22 mouse cellular contexts compared by ENCODE assay signal in the genomic region with DNA sequence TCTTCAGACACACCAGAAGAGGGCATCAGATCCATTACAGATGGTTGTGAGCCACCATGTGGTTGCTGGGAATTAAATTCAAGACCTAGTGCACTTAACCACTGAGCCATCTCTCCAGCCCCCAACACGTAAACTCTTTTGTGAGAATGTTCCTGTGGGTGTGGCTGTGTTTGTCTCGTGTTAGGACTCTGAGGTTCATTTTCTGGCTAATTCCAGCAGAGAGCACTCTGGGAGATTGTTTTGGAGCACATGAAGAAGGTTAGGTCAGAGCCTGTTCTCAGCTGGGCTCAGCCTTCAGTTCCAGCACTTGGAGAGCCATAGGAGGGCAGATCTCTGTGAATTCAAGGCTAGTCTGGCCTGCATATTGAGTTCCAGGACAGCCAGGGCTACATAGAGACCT. TPM values are rescaled to one million over a fixed set of nuclear protein-coding genes. Genes with fewer than 3 reads are reported as not detected.
A peak's percentile ranks its signal among the peaks of the same experiment; 100 is the strongest.
DNase-seq lines count a peak whose midpoint lies in the region; ATAC-seq and TF ChIP-seq lines count a peak whose summit lies in the region.
"Had no signal": no experiment of that assay in that cellular context is flagged by ENCODE, and none has a peak within 500 bp of the region (broad histone marks: within the 10 kb centered on the region; RNA-seq: fewer than 3 reads in every experiment).

No protein-coding gene starts in this region.

- H3K4me1 ChIP-seq in hindbrain, postnatal 0 days (ENCODE audit: insufficient read depth, low read length): peaks cover 12% of the 10 kb centered on the region
- H3K4me1 ChIP-seq in hindbrain, embryonic 12.5 days: peaks cover 20% of the 10 kb centered on the region
- H3K4me1 ChIP-seq in liver, postnatal 0 days (ENCODE audit: insufficient read depth): peaks cover 27% of the 10 kb centered on the region
- H3K4me1 ChIP-seq in liver, embryonic 11.5 days (replicated peaks; ENCODE audit: control insufficient read depth, insufficient read depth, low read length): peaks cover 46% of the 10 kb centered on the region
- peaks cover 5% of the 10 kb centered on the region for H3K4me1 ChIP-seq in ES-Bruce4 (ENCODE audit: control insufficient read depth, insufficient read depth, low read length)

- H3K9me3 ChIP-seq in hindbrain, postnatal 0 days (ENCODE audit: low read length): no peaks in the 10 kb centered on the region
- H3K9me3 ChIP-seq in hindbrain, embryonic 12.5 days (replicated peaks): no peaks in the 10 kb centered on the region
- H3K9me3 ChIP-seq in liver, postnatal 0 days (ENCODE audit: low read length): no peaks in the 10 kb centered on the region
- no peaks in the 10 kb centered on the region for H3K9me3 ChIP-seq in liver, embryonic 11.5 days (ENCODE audit: control insufficient read depth, low read length)
- H3K9me3 ChIP-seq in ES-Bruce4 (replicated peaks; ENCODE audit: control insufficient read depth, insufficient read depth, low read length, poor library complexity, severe bottlenecking): no peaks in the 10 kb centered on the region
- H3K9me3 ChIP-seq: embryonic facial prominence, embryonic 12.5 days; forebrain, embryonic 12.5 days; hindbrain, embryonic 13.5 days; liver, embryonic 12.5 days had no signal

- no peak for TF ChIP-seq EP300 in liver, postnatal 0 days (IDR thresholded peaks at IDR 0.05; ENCODE audit: low read depth)
- TF ChIP-seq EP300 in ES-Bruce4 (IDR thresholded peaks at IDR 0.05; ENCODE audit: insufficient read depth, low read depth, low read length): no peak

- TF ChIP-seq POLR2A in ES-Bruce4 (IDR thresholded peaks at IDR 0.05; ENCODE audit: insufficient read depth, low read length): no peak

- no peak overlapping the region for H3K9ac ChIP-seq in hindbrain, postnatal 0 days (replicated peaks; ENCODE audit: low read length)
- no peak overlapping the region for H3K9ac ChIP-seq in hindbrain, embryonic 12.5 days
- H3K9ac ChIP-seq in liver, postnatal 0 days (replicated peaks): no peak overlapping the region
- no peak overlapping the region for H3K9ac ChIP-seq in liver, embryonic 11.5 days (ENCODE audit: low read depth, low read length)
- no peak overlapping the region for H3K9ac ChIP-seq in ES-Bruce4 (ENCODE audit: low read depth, poor library complexity, severe bottlenecking)
- H3K9ac ChIP-seq: embryonic facial prominence, embryonic 12.5 days; forebrain, embryonic 12.5 days; hindbrain, embryonic 13.5 days; liver, embryonic 12.5 days; lung, embryonic 14.5 days had no signal

- H3K27me3 ChIP-seq in hindbrain, postnatal 0 days (ENCODE audit: insufficient read depth, low read length): no peaks in the 10 kb centered on the region
- no peaks in the 10 kb centered on the region; the same call in 1 of the 2 replicates for H3K27me3 ChIP-seq in hindbrain, embryonic 12.5 days
- H3K27me3 ChIP-seq in liver, postnatal 0 days (ENCODE audit: insufficient read depth, low read length): no peaks in the 10 kb centered on the region
- no peaks in the 10 kb centered on the region for H3K27me3 ChIP-seq in liver, embryonic 11.5 days (replicated peaks; ENCODE audit: control insufficient read depth, insufficient read depth, low read length)
- H3K27me3 ChIP-seq in ES-Bruce4 (ENCODE audit: control insufficient read depth, insufficient read depth, low read length, poor library complexity, severe bottlenecking): no peaks in the 10 kb centered on the region
- H3K27me3 ChIP-seq: embryonic facial prominence, embryonic 12.5 days; hindbrain, embryonic 13.5 days; liver, embryonic 12.5 days had no signal

- H3K4me2 ChIP-seq in hindbrain, postnatal 0 days (ENCODE audit: low read depth, low read length): no peak overlapping the region
- no peak overlapping the region for H3K4me2 ChIP-seq in hindbrain, embryonic 12.5 days (replicated peaks)
- no peak overlapping the region for H3K4me2 ChIP-seq in liver, postnatal 0 days (ENCODE audit: low read depth, low read length)
- no peak overlapping the region for H3K4me2 ChIP-seq in liver, embryonic 11.5 days
- H3K4me2 ChIP-seq: embryonic facial prominence, embryonic 12.5 days; forebrain, embryonic 12.5 days; hindbrain, embryonic 13.5 days; liver, embryonic 12.5 days; lung, embryonic 14.5 days had no signal

- TF ChIP-seq CTCF in hindbrain, postnatal 0 days (IDR thresholded peaks at IDR 0.05; ENCODE audit: low read depth): peak; percentile 36
- peak; percentile 22; the same call in 1 of the 2 replicates for TF ChIP-seq CTCF in liver, postnatal 0 days (IDR thresholded peaks at IDR 0.05; ENCODE audit: low read depth)
- no peak for TF ChIP-seq CTCF in ES-Bruce4 (IDR thresholded peaks at IDR 0.05; ENCODE audit: low read depth, low read length)

- no peak for ATAC-seq in hindbrain, postnatal 0 days
- no peak for ATAC-seq in hindbrain, embryonic 12.5 days (ENCODE audit: low FRiP score)
- ATAC-seq in liver, postnatal 0 days: no peak
- ATAC-seq in liver, embryonic 11.5 days (replicated peaks; ENCODE audit: low FRiP score): no peak
- ATAC-seq: inflammation-experienced regulatory T-cells, adult 6 months; liver, embryonic 12.5 days had no signal

- H3K36me3 ChIP-seq in hindbrain, postnatal 0 days (ENCODE audit: insufficient read depth, low read length): no peaks in the 10 kb centered on the region
- no peaks in the 10 kb centered on the region for H3K36me3 ChIP-seq in hindbrain, embryonic 12.5 days
- no peaks in the 10 kb centered on the region for H3K36me3 ChIP-seq in liver, postnatal 0 days (replicated peaks; ENCODE audit: insufficient read depth, low read length)
- no peaks in the 10 kb centered on the region for H3K36me3 ChIP-seq in liver, embryonic 11.5 days (ENCODE audit: control insufficient read depth, insufficient read depth, low read length)
- no peaks in the 10 kb centered on the region for H3K36me3 ChIP-seq in ES-Bruce4 (ENCODE audit: control insufficient read depth, insufficient read depth, low read length, poor library complexity, severe bottlenecking)
- H3K36me3 ChIP-seq: embryonic facial prominence, embryonic 12.5 days; forebrain, embryonic 12.5 days had no signal

- 55% methylated on average over 2 of the region's 2 CpGs for WGBS in hindbrain, postnatal 0 days
- 54% methylated on average over 2 of the region's 2 CpGs for WGBS in hindbrain, embryonic 12.5 days
- 55% methylated on average over 2 of the region's 2 CpGs for WGBS in liver, postnatal 0 days (ENCODE audit: insufficient replicate concordance)
- 58% methylated on average over 2 of the region's 2 CpGs for WGBS in liver, embryonic 11.5 days

- DNase-seq in hindbrain, postnatal 0 days (ENCODE audit: low spot score): no peak
- DNase-seq in liver, postnatal 0 days: no peak
- no peak for DNase-seq in liver, embryonic 11.5 days (ENCODE audit: low spot score)
- peak; percentile 83 for DNase-seq in ZHBTc4 (ENCODE audit: low read depth, low spot score)
- no peak for DNase-seq in frontal cortex, adult 2 months (ENCODE audit: extremely low spot score in 1 of 2, low spot score in 1 of 2)
- DNase-seq: adrenal gland, adult 2 months; B cell, adult 2 months; cerebellum, adult 11-12 months; cerebellum, postnatal 14 days; kidney, adult 8-10 months; kidney, postnatal 25 days; layer of hippocampus, adult 9-11 months; lung, embryonic 14.5 days; lung, postnatal 4 days had no signal

- no peak overlapping the region for H3K4me3 ChIP-seq in hindbrain, postnatal 0 days (ENCODE audit: low read length)
- H3K4me3 ChIP-seq in hindbrain, embryonic 12.5 days: no peak overlapping the region
- H3K4me3 ChIP-seq in liver, postnatal 0 days (ENCODE audit: low read depth, low read length): no peak overlapping the region
- H3K4me3 ChIP-seq in liver, embryonic 11.5 days (ENCODE audit: low read depth, low read length): no peak overlapping the region
- no peak overlapping the region for H3K4me3 ChIP-seq in ES-Bruce4 (ENCODE audit: low read depth, low read length)
- H3K4me3 ChIP-seq: embryonic facial prominence, embryonic 12.5 days; forebrain, embryonic 12.5 days; hindbrain, embryonic 13.5 days; liver, embryonic 12.5 days had no signal

- H3K27ac ChIP-seq in hindbrain, postnatal 0 days: no peak overlapping the region
- H3K27ac ChIP-seq in hindbrain, embryonic 12.5 days: no peak overlapping the region
- H3K27ac ChIP-seq in liver, postnatal 0 days (ENCODE audit: low read depth): no peak overlapping the region
- no peak overlapping the region for H3K27ac ChIP-seq in liver, embryonic 11.5 days (ENCODE audit: low read depth, low read length)
- 0 out of 2 replicates have a peak overlapping the region, but pooled peaks have one; percentile 4 for H3K27ac ChIP-seq in ES-Bruce4 (ENCODE audit: insufficient read depth, low read length)
- H3K27ac ChIP-seq: embryonic facial prominence, embryonic 12.5 days; forebrain, embryonic 12.5 days; hindbrain, embryonic 13.5 days had no signal

RNA-seq across cellular contexts. Expression of gene Mgat4b, which starts 9.1 kb away (rescaled TPM):
- 108 and 134 TPM in 2 replicates for total RNA-seq in hindbrain, postnatal 0 days (2014; rRNA removed)
- polyA plus RNA-seq in hindbrain, postnatal 0 days (2015; fragmentation: Nextera tagmentation; extraction: Ambion mirVana): 67.8 and 74.6 TPM in 2 replicates
- polyA plus RNA-seq in hindbrain, embryonic 12.5 days (2016; fragmentation: Nextera tagmentation; extraction: Ambion mirVana): 45.1 and 52.8 TPM in 2 replicates
- 17.2 and 18.6 TPM in 2 replicates for polyA plus RNA-seq in liver, postnatal 0 days (2015; fragmentation: Nextera tagmentation; extraction: Ambion mirVana)
- polyA plus RNA-seq in liver, embryonic 11.5 days (2014; fragmentation: Nextera tagmentation; extraction: Ambion mirVana): 22.3 and 25.4 TPM in 2 replicates
- 30.8 and 37.0 TPM in 2 replicates for polyA plus RNA-seq in ES-Bruce4 (2011; ENCODE audit: insufficient read depth, insufficient read length, low read depth, missing spikeins)
- polyA plus RNA-seq in frontal cortex, adult 2 months (2012; rRNA removed): 57.7 and 59.8 TPM in 2 replicates

RNA-seq across cellular contexts. Expression of gene Sqstm1, which starts 9.2 kb away (rescaled TPM):
- 289 and 299 TPM in 2 replicates for total RNA-seq in hindbrain, postnatal 0 days (2014; rRNA removed)
- polyA plus RNA-seq in hindbrain, postnatal 0 days (2015; fragmentation: Nextera tagmentation; extraction: Ambion mirVana): 412 and 450 TPM in 2 replicates
- polyA plus RNA-seq in hindbrain, embryonic 12.5 days (2016; fragmentation: Nextera tagmentation; extraction: Ambion mirVana): 231 and 234 TPM in 2 replicates
- polyA plus RNA-seq in liver, postnatal 0 days (2015; fragmentation: Nextera tagmentation; extraction: Ambion mirVana): 154 and 172 TPM in 2 replicates
- 176 and 177 TPM in 2 replicates for polyA plus RNA-seq in liver, embryonic 11.5 days (2014; fragmentation: Nextera tagmentation; extraction: Ambion mirVana)
- 208 and 259 TPM in 2 replicates for polyA plus RNA-seq in ES-Bruce4 (2011; ENCODE audit: insufficient read depth, insufficient read length, low read depth, missing spikeins)
- 334 and 368 TPM in 2 replicates for polyA plus RNA-seq in frontal cortex, adult 2 months (2012; rRNA removed)

RNA-seq across cellular contexts. Expression of gene Ltc4s, which starts 18.6 kb away (rescaled TPM):
- 4.0 and 6.8 TPM in 2 replicates for total RNA-seq in hindbrain, postnatal 0 days (2014; rRNA removed)
- polyA plus RNA-seq in hindbrain, postnatal 0 days (2015; fragmentation: Nextera tagmentation; extraction: Ambion mirVana): 5.9 and 7.1 TPM in 2 replicates
- polyA plus RNA-seq in hindbrain, embryonic 12.5 days (2016; fragmentation: Nextera tagmentation; extraction: Ambion mirVana): 0.61 and 1.3 TPM in 2 replicates
- 0.68 and 0.89 TPM in 2 replicates for polyA plus RNA-seq in liver, postnatal 0 days (2015; fragmentation: Nextera tagmentation; extraction: Ambion mirVana)
- polyA plus RNA-seq in liver, embryonic 11.5 days (2014; fragmentation: Nextera tagmentation; extraction: Ambion mirVana): 0.82 and 2.6 TPM in 2 replicates
- polyA plus RNA-seq in ES-Bruce4 (2011; ENCODE audit: insufficient read depth, insufficient read length, low read depth, missing spikeins): 2.7 and 3.1 TPM in 2 replicates
- 25.2 and 27.1 TPM in 2 replicates for polyA plus RNA-seq in frontal cortex, adult 2 months (2012; rRNA removed)
- total RNA-seq: granulocyte monocyte progenitor cell, adult 5-6 weeks had no signal
- polyA plus RNA-seq: inflammation-experienced regulatory T-cells, adult 6 months had no signal

RNA-seq across cellular contexts. Expression of gene Mrnip, which starts 45.6 kb away (rescaled TPM):
- 40.8 and 44.2 TPM in 2 replicates for total RNA-seq in hindbrain, postnatal 0 days (2014; rRNA removed)
- polyA plus RNA-seq in hindbrain, postnatal 0 days (2015; fragmentation: Nextera tagmentation; extraction: Ambion mirVana): 33.5 and 34.0 TPM in 2 replicates
- 21.1 and 22.2 TPM in 2 replicates for polyA plus RNA-seq in hindbrain, embryonic 12.5 days (2016; fragmentation: Nextera tagmentation; extraction: Ambion mirVana)
- polyA plus RNA-seq in liver, postnatal 0 days (2015; fragmentation: Nextera tagmentation; extraction: Ambion mirVana): 5.0 and 5.1 TPM in 2 replicates
- polyA plus RNA-seq in liver, embryonic 11.5 days (2014; fragmentation: Nextera tagmentation; extraction: Ambion mirVana): 13.9 and 18.7 TPM in 2 replicates
- polyA plus RNA-seq in ES-Bruce4 (2011; ENCODE audit: insufficient read depth, insufficient read length, low read depth, missing spikeins): 11.0 and 12.8 TPM in 2 replicates
- 23.7 and 25.1 TPM in 2 replicates for polyA plus RNA-seq in frontal cortex, adult 2 months (2012; rRNA removed)
